Mouse (Mus musculus): ENCODE data around the gene Rftn1.

The Rftn1 gene

DNA sequence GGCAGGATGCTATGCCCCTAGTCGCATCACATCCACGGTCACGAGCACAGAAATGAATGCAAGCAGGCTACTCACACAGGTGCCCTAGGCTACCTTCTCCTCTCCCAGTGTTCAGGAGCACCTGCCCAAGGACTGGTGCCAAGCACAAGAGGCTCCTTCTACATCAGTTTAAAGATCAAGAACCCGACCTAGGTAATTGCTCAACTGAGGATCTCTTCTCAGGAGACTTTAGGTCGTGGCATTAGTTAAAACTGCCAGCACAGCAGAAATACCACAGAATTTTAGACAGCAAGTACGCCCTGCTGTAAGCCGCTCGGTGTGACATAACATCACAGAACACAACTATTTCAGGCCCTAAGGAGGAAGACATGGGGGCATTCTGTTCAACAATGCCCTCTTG is 100.7 kb downstream of the Rftn1 start:
- no peak for DNase-seq

DNA sequence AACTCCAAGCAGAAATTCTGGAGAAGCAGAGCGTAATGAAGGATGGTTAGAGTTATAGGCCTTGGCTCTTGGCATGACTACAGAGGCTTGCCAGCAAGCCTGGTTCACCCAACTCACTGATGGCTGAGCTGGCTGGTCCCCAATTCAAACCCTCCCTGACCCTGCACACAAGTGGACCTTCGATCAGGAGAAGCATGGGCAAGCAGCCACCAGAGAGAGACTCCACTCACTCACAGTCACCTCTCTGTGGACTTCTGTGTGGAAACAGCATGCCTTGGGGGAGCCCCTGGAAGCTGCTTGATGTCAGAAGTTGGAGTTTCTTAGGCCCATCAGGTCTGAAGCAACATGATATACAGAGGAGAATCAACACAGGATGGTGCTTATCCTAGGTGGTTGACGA is 102.4 kb downstream of the Rftn1 start:
- no peak for DNase-seq

DNA sequence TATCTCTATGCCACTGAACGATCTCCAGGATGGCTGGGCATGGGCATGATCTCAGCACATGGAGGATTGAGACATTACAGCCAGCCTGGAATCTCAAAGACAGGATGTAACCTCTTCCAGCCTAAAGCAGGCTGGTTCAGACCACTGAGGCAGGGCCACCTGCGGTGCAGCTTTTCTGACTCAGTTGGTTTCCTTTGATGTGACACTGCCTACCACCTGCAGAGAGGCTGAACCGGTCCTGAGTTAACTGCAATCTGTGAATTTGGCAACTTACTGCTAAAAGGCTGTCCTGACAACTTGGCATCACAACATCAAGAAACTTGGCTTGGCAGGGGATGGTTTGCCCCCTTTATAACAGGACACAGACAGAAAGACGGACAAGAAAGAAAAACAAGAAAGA is 103.6 kb downstream of the Rftn1 start:
- no peak for DNase-seq

DNA sequence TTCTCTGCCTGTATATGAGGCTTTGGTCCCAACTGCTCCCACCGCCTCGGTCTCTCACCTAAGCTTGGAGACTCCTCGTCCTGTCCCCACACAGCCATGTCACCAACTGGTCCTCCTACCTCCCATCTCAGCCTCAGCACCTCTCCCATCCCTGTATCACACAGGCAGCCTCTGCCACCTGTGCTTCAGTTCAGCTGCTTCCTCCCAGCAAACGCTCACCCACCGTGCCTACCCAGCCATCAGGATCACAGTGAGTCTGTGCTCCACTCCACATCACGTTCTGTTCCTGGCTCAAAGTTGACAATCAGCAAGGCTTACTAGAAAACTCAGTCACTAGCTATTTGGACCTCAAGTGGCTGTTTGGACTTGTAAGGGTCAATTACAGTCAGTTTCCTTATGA is 105.8 kb downstream of the Rftn1 start:
- no peak for DNase-seq

DNA sequence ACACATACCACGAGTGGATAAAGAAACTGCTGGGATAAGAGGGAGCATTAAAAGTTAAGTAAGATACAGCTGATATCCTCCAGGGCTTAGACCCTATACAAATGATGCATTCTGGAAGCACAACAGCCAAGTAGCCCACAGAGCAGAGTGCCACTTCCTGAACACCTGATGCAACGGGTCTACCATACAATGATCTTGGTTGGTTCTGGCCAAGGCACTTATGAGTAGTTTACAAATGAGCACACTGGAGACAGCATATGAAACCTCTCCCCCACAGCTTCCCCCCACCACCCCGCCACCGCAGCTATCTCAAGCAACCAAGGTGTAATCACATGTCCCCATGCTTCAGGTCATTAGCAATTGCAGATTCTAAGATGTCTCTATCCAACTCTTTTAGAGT is 106.5 kb downstream of the Rftn1 start:
- no peak for DNase-seq

DNA sequence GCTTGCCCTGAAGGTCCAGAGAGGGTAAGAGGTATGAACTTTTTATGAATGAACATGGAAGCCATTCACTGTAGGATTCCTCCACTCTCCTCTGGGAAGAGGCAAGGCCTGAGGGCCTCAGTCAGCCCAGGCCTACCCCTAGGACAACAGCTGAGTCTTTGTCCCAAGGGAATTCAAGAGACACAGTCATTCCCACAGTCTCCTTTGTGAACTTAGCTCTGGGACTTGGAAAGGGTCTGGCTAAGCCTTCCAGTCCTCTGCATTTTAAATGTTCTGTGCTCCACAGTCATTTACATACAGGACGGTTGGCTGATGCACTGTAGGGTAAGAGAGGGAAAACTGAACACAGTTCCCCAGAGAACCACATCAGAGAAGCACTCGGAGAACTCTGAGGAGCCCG is 107.5 kb downstream of the Rftn1 start:
- DNase-seq: no peak

DNA sequence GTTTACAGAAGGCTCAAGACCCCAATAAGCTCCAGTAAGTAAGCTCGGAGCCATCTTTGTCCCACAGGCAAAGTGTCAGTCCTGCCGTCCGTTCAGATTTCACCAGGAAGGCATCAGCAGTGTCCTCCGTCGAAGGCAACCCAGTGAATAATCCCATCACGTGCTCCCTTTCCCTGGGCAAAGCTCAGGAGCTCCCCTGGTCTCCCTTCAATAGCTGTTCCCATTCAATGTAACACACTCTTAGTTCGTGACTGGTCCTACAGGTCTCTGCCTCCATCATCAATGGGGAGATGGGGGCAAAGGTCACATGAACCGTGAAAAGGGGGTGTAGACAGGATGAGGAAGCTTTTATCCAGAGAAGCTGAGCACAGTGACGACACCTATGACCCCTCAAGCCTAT is 108.8 kb downstream of the Rftn1 start:
- no peak for DNase-seq

DNA sequence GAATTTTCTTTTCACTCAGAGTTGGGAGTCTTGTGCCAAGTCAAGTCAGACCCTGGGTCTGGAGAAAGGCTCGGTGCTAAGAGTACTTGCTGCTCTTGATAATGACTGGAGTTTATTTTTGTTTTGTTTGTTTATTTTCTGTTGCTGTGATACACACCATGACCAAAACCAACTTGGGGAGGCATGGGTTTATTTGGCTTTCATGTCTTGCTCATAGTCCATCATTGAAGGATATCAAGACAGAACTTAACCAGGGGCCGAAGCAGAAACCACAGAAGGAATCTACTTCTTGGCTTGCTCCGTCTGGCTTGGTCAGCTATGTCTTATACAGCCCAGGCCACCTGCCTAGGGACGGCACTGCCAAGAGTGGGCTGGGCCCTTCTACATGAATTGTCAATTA is 109.5 kb downstream of the Rftn1 start:
- no peak for DNase-seq

DNA sequence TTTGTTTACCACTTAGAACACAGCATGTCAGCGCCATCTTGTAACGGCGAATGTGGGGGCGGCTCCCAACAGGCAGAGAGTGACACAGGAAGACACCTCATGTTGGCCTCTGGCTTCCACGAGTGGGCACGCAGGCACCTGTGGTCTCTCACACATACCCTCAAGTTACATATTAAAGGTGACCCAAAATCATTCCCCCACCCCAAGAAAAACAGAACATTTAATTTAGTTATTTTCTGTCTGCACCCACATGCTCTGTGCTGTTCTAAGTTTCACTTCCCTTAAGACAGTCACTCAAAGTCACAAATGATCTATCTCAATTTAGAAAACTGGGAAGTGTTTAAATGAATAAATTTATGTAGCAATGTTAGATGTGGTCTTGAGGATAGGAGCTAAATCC is 111.7 kb downstream of the Rftn1 start:
- DNase-seq: no peak

DNA sequence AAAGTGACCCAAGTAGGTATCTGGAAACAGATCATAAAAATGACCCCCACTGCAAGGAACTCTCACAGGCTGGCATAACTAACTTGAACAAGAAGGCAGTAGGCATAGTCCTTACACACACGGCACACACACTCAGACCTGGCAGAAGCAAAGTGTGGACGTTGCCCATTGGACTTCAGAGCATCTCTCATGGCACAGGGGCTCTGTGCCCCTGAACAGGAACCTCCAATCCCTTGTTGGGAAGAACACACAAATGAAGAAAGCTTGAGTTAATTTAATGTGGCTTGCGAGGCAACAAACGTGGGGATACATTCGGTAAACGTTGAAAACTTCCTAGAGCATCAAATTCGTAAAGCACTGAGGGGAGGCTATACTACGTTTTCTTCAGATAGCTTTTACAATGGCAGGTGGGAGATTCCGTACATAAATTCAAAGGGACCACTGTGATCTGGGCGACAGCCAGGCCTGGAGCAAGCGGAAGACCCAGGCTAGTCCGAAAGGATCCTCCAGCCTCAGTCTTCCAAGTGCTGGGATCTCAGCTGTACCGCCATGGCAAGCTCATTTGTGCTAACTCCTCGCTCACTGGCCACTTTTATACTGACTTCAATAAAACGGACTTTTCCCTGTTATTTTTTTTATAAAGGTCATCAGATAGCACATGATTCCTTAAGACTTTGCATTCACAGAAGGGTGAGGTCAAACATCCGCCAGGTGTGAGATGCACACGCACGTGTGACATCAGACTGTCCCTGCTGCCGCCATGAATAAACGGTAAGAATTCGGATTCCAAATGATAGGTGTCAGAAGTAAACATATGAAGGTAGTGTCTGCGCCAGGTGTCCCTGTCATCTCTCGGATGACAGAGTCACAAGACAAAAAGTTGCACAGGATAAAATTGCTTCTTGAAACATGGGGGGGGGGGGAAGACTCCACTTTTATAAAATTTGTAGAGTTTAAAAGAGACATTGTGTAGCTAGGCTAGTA is 117.2 kb downstream of the Rftn1 start:
- no peak for DNase-seq

DNA sequence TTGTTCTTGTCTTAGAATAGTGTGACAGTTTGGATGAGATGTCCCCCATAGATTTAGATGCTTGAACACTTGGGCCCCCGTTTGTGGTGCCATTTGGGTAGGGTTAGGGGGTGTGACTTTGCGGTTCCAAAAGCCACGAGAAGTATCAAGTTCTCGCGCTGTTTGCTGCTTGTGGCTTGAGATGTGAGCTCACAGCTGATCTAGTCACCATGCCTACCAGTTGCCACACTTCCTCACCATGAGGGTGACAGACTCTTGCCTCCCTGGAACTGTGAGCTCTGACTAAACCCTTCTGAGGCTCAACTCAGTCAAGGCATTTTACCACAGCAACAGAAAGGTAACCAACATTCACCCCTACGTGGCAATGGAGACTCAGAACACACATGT is 118.9 kb downstream of the Rftn1 start:
- DNase-seq: no peak

DNA sequence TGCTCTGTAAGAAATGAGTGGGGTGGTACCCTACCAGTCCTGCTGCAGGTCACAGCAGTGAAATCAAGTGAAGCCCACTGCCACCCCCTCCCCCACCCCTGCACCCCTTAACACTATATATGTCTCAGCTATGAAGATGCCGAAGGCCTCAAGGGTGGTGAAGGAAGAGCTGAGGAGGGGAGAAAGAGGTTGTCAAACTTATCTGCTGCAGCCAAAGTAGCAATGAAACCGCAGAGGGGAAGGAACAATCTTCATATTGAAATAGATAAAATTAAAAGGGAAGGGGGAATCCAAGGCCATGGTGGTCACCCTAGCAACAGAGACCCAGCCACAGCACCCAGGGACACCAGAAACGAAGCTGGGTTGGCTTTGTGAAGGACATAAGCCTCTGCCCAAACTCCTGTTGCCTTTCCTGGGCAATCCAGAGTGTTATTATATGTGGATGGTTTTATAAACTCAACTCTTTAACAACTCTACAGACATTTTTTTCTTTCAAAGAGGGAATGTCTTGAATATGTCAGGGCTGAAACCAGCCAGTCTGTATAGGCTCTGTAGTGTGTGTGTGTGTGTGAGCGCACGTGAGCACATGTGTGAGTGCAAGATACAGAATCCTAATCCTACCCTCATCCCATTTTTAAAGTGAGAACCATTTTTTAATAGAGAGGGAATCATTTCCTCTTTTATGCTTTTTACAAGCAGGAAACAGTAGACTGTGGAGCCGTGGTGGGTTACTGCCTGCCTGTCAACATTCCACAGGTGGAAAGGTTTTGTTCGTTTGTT is 119.5 kb downstream of the Rftn1 start:
- no peak for DNase-seq

DNA sequence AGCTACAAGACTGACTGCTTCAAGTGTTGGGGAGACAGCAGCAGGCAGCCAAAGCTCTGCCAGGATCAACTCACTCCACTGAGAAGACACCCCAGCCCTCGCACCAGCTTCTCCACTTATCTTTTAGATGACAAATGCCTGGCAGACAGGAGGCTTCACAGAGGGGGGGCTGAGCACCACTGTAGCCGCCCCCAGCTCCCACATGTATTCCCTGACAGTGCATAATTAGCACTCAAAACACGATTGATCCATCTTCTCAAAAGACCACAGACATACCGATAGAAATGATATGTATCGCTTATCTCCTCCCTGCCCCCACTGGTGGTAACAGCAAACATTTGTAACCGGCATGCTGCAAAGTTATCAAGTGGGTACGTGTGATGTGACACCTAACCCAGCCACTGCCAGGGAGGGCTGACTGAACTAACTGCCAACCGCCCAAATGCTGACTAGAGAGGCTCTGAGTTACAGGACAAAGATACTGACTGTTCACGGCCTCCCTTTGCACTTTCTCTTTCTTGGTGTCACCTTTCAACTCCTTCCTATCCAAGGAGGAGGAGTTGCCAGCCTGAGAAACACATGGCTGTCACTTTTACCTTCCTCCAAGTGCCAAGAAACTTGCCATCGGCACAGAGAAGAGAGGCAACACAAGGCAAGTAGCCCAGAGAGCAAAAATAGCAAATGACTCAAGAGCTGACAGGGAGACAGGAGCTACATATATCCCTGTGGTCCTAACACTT is 120.4 kb downstream of the Rftn1 start:
- DNase-seq: no peak

DNA sequence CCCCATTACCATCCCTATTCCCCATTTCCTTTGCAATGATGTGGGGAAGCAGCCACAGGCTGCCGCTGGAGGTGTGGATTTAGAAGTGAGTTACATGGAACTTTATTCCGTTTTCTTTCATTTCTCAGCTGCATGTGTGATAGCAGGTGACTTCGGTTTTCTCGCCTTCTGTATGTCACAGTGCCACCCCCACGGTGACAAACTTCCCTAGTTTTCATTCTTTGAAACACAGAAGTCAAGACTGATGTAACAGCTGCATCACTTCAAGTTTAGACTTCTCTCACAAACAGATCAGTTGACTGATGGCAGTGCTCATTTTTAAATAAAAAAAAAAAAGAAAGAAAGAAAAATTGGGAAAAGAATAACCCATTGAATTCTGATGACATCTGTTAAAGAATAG is 121.3 kb downstream of the Rftn1 start:
- no peak for DNase-seq

DNA sequence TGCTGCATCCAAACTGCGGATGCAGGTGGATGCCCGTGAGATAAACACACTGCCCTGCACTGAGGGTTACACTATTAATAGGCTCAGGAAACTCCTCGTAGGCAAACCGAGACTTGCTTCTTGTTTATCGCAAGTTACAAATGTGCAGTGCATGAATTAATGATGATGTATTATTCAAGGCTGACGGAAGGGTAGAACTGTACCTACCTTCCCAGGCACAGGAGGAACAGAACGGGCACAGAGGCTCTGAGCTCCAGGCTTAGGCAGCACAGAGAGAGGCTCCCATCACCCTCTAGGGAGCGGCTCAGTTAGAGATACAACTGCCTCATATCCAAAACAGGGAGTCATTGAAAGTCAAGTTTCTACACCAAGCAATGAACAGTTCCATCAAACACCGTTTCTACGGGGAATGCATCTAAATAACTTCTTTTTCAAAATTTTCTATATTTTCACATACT is 121.8 kb downstream of the Rftn1 start:
- DNase-seq: no peak

DNA sequence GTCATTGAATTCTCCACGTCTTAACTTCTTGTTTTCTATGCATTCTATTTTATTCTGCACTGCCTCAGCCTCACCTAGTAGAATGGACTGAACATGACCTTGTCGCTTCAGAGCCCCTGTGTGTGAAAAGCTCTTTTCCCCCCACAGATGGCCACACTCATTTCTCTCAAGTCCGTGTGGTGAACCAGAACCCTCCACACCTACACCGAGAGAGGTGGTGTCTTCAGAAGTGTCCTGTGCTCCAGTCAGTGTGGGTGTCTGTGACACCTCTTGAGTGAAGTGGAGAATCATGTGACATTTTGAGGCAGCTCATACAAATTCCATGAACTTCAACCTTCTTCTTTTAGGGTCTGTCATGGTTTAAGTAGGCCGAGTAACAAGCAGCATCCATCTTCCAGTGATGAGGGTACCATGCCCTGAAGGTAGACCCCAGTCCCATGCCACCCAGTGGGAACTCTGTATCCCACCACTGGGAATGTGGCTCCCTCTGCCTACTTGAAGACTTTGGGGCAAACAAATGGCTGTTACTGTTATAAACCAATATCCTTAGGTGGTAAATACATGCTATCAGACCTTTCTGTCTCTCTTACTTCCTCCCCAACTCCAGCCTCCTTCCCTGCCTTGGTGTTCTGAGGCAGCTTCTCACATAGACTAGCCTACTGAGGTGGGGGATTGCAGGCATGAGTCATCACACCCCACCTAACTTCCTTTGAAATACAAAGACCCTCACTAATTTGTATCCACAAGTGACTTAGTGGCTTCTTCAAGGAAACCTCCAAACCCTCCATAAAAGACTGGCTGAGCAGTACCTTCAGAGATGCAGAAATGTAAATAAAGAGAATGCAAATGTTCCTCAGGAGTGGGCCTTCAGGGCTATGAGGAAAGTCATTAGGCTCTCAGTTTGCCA is 122.4 kb downstream of the Rftn1 start:
- no peak for DNase-seq

DNA sequence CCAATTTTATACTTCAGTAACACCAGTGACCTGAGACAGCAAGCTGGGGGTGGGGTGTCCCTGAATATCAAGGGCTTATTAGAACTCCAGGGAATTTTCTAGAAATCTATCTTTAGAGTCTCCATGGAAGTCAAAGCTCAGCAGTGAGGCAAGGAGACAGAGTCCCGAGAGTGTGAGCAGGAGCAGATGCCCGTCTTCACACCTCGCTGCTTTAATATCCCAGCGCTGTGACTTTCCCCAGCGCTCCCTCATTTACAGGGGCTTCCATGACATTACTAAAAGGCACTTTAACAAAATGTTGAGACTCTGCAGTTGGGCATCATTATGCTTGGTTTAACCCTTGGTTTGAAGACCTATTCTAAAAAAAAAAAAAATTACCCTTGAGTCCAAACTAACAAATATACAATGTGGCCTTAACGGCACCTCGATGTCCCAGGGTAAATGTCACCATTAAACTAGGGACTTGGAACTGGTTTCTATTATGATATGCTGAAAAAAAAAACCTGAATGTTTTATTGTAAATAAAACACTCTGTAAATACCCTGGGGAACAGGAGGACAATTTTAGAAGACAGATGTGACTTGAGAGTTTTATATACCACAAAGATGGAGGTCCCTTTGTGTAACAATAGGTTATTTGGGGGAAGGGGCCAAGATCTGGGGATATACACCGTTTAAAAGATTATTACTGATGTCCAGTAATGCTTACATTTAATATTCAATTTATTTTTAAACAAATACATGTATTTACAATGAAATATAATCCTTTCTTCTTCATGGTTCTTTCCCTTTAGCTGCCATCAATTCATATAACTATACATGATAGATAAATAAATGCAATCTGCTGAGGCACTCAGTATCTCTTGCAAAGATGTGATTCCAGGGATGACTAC is 123.4 kb downstream of the Rftn1 start:
- no peak for DNase-seq

DNA sequence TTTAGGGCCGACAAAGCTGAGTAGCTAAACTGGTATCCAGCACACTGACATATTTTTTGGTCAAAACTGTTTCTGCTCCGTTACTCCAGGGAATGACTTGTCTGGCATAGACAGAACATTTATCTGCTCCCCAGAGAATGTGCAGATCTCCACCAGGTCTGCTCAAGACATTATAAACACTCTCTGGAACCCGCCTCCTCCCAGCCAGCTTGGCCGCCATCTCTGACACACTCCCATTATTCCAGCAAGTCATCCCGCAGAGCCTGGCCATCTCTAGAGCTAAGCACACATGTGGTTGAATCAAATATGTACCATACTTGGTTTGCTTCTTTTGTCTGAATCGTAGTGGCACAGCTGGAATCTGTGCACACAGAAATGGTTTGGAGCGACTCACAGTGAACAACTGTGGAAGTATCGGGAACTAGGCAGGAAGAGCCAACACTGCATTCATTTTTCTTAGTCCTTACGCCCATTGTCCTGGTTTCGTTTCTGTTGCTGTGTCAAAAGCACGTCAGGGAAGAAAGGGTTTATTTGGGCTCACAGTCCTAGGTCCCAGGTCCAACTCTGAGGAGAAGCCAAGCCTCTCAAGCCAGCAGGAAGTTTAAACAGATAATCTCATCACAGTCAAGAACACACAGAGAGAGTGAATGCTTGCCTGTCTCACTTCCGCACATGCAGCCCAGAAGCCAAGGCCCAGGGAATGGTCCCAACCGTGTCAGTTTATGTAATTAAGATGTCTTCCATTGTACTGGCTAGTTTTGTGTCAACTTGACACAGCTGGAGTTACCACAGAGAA is 126.4 kb downstream of the Rftn1 start:
- DNase-seq: no peak

DNA sequence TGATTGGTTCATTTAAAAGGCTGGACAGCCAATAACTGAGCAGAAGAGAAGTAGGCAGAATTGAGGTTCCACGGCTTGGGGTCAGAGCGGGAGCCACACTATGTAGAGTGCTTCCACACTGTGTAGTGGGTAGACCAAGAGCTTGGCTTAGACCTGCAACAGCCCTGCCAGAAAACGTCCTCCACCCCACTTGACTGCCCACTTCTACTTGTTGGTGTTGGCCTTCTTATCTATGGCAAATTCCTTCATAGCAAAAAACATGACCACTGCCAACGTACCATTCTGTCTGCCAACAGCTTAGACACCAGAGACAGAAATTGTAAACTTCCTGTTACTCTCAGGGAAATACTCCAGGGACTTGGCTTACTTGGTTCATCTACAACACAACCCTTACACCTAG is 127.8 kb downstream of the Rftn1 start:
- DNase-seq: no peak

DNA sequence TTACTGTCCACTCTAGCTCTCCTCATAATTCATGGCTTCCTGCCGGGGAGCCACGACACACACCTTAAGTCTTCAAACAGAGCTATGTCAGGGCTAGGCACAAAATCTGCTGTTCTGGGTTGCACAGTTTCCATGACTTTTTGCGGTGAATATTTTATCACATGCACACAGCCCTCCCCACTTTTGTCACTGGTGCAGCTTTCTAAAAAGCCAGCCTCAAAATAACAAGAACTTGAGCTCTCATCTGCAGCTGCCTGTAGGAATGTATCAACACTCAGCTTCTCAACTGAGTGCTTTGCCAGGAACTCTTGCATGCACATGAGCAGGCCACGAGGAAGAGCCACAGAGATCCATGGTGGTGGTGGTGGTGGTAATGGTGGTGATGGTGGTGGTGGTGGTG is 129.0 kb downstream of the Rftn1 start:
- no peak for DNase-seq

Data from kidney, adult 8-10 months (tissue).